Mouse (Mus musculus): ENCODE data around the gene Spata7.

DNA sequence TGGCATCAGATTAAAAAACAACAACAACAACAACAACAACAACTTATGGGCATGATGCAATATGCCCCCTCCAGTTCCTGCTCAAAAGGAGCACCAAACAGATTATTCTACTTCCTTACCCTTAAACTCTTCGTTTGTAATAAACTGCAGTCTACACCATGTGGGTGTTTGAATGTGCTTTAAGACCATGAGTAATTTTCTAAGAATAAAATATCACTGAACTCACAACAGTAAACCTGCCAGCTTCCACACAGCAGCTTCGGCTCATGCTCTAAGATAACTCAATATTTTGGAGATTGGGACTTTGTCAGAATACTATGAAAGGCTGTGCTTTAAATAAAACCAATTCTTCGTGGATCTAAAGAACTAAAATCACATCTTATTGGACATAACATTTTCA, 17.6 kb upstream of the Spata7 start:
- TF ChIP-seq POLR2A (IDR thresholded peaks at IDR 0.05; ENCODE audit: insufficient read depth, low read depth, low read length) (no peak), CTCF (IDR thresholded peaks at IDR 0.05; ENCODE audit: insufficient read depth, low read depth, low read length) (no peak)

All from olfactory bulb, adult 2 months (tissue).